Mouse (Mus musculus): ENCODE results near the gene Cdc42se1.

DNA sequence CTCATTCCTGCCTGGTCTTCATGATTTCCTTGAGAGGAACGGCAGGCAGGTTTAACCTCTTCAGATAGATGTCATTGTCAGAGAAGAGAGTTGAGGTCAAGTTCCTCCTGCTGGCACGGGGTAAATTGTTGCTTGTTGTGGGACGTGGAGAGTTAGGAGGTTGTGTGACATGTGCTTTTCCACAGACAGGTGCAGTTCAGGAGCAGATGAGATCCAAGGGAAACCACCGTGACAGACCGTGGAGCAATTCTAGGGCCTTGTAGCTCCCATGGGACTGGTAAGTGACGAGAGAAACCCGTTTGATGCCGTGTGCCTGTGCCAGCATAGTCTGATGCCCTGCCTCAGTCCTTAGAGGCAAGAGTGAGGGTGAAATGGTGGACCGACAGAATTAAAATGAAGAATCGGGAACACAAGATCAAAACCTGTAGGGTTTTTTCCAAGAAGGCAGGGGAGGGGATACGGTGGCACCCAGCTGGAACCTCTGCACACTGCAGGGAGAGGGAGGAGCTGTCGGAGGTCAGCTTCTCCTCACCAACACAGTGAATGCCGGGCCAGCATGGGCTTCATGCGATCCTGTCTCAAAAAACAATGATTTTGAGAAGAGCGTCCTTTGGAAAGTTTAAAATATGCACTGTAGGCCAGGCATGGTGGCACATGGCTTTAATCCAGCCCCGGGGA lies 4.9 kb downstream of the Cdc42se1 start:
- TF ChIP-seq CTCF (IDR thresholded peaks at IDR 0.05; ENCODE audit: low read depth) (no peak), EP300 (IDR thresholded peaks at IDR 0.05; ENCODE audit: low read depth) (no peak)

All from liver, embryonic 14.5 days (tissue).